Mouse (Mus musculus): Measurements from ENCODE around the gene Whrn. TPM values are rescaled to one million over a fixed set of nuclear protein-coding genes. Genes with fewer than 3 reads are reported as not detected.

Gene Whrn
- polyA plus RNA-seq, 1 experiment from 2014 or later: 4.1 TPM

DNA sequence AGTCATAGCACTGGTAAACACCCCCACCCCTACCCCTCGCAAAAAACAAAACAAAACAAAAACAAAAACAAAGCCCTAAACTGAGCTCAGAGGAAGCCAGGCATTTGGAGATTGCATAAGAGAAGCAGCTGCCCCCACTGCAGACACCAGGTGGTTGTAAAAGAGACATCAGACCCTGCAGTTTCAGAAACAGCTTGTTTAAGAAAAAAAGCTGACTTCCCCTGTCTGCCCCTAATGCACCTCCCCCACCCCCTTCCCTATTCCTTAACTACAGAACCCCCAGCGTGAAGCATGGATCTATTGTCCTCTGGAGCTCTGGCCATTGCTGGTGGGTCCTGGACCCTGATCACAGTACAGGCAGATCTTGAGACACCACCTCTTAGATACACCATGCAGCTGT, 21.4 kb downstream of the Whrn start:
- WGBS: 29% methylated on average over 2 of the region's 2 CpGs
- Histone ChIP-seq H3K4me3 (ENCODE audit: low read depth, low read length) (no peak overlapping the region), H3K27ac (ENCODE audit: low read depth, low read length) (no peak overlapping the region), H3K9me3 (replicated peaks; ENCODE audit: control insufficient read depth, low read length) (no peaks in the 10 kb centered on the region), H3K4me2 (ENCODE audit: low read length) (no peak overlapping the region), H3K27me3 (replicated peaks; ENCODE audit: control insufficient read depth, insufficient read depth, low read length) (no peaks in the 10 kb centered on the region), H3K36me3 (ENCODE audit: control insufficient read depth, insufficient read depth, low read length) (no peaks in the 10 kb centered on the region), H3K4me1 (ENCODE audit: control insufficient read depth, insufficient read depth, low read length) (no peaks in the 10 kb centered on the region), H3K9ac (ENCODE audit: low read length) (no peak overlapping the region)
- ATAC-seq: no peak
- DNase-seq (ENCODE audit: low spot score): no peak

DNA sequence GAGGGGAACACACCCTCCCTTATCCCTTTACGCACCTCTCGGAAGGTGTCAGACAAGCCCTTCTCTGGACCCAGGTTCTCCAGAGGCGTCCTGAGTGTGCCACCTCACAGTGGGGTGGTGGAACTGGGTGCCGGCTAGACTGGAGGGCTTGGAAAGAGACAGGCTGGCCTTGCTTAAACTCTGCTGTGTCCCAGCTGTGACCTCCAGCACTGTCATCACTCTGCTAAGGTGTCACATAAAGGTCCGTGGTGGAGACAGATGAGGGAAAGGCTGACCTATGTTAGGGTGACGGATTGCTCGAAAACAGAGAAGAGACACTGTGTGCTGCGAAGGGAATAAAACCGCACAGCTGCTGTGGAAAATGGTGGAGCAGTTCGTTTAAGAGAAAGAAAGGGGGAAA, 28.5 kb downstream of the Whrn start:
- 76% methylated on average over 10 of the region's 10 CpGs for WGBS
- H3K4me3 ChIP-seq (ENCODE audit: low read depth, low read length): no peak overlapping the region
- H3K36me3 ChIP-seq (ENCODE audit: control insufficient read depth, insufficient read depth, low read length): no peaks in the 10 kb centered on the region
- no peak for DNase-seq (ENCODE audit: low spot score)
- H3K4me2 ChIP-seq (ENCODE audit: low read length): no peak overlapping the region
- no peaks in the 10 kb centered on the region for H3K4me1 ChIP-seq (ENCODE audit: control insufficient read depth, insufficient read depth, low read length)
- no peak overlapping the region for H3K27ac ChIP-seq (ENCODE audit: low read depth, low read length)
- no peaks in the 10 kb centered on the region for H3K9me3 ChIP-seq (replicated peaks; ENCODE audit: control insufficient read depth, low read length)
- H3K27me3 ChIP-seq (replicated peaks; ENCODE audit: control insufficient read depth, insufficient read depth, low read length): no peaks in the 10 kb centered on the region
- no peak for ATAC-seq
- no peak overlapping the region for H3K9ac ChIP-seq (ENCODE audit: low read length)

DNA sequence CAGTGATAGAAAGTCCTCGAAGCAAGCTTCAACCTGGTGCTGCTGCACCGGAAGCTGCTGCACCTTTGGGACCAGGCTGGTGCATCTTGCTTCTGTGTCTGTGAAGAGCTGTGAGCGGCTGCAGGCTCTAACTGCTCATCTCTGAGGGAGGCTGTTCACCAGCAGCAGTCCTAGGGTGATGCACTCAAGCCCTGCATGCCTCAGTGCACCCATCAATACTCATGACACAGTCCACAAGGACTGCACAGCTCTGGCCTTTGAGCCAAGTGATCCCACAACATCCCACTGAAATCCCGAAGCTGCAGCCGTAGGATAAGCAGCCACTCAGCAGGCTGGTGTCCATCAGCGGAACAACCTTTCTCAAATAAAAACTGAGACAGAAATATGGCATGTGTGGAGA, 29.6 kb downstream of the Whrn start:
- Histone ChIP-seq H3K4me1 (ENCODE audit: control insufficient read depth, insufficient read depth, low read length) (no peaks in the 10 kb centered on the region), H3K4me3 (ENCODE audit: low read depth, low read length) (no peak overlapping the region), H3K4me2 (ENCODE audit: low read length) (no peak overlapping the region), H3K36me3 (ENCODE audit: control insufficient read depth, insufficient read depth, low read length) (no peaks in the 10 kb centered on the region), H3K9me3 (replicated peaks; ENCODE audit: control insufficient read depth, low read length) (no peaks in the 10 kb centered on the region), H3K27ac (ENCODE audit: low read depth, low read length) (no peak overlapping the region), H3K9ac (ENCODE audit: low read length) (no peak overlapping the region), H3K27me3 (replicated peaks; ENCODE audit: control insufficient read depth, insufficient read depth, low read length) (no peaks in the 10 kb centered on the region)
- ATAC-seq: no peak
- DNase-seq (ENCODE audit: low spot score): no peak
- WGBS: 84% methylated on average over 6 of the region's 6 CpGs

DNA sequence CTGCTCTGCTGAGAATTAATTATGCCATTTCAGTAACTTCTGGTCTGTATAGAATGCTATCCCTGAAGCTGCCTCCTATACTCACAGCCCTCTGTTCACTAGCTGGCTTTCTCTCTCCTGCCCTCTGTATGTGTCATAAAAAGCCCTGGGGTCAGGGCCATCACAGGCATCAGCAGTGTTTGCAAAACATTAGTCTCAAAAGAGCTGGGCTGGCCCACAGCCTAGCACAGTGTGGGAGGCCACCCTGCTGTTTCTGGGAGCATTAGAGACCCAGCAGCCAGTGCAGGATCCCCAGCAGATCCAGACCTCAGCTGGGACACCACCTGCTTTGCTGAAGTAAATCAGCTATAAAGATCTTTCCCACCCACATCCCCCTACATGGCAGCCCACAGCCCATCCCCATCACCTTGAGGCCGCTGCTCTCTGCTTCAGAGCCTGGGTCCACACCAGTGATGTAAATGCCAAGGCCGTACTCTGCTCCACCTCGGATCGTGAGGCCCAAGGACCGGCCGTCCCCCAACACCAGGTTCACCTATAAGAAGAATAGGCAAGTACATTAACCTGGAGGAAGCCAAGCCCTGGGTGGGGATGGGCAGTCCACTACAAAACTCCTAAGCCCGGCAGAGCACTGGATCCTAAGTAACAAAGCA, 34.8 kb downstream of the Whrn start:
- no peak overlapping the region for H3K4me3 ChIP-seq (ENCODE audit: low read depth, low read length)
- 78% methylated on average over 7 of the region's 7 CpGs for WGBS
- no peaks in the 10 kb centered on the region for H3K9me3 ChIP-seq (replicated peaks; ENCODE audit: control insufficient read depth, low read length)
- no peak for ATAC-seq
- no peak for DNase-seq (ENCODE audit: low spot score)
- H3K4me1 ChIP-seq (ENCODE audit: control insufficient read depth, insufficient read depth, low read length): peaks cover 15% of the 10 kb centered on the region; the same call in 1 of the 2 replicates
- H3K27me3 ChIP-seq (replicated peaks; ENCODE audit: control insufficient read depth, insufficient read depth, low read length): no peaks in the 10 kb centered on the region
- H3K27ac ChIP-seq (ENCODE audit: low read depth, low read length): no peak overlapping the region
- H3K4me2 ChIP-seq (ENCODE audit: low read length): no peak overlapping the region
- H3K9ac ChIP-seq (ENCODE audit: low read length): no peak overlapping the region
- H3K36me3 ChIP-seq (ENCODE audit: control insufficient read depth, insufficient read depth, low read length): no peaks in the 10 kb centered on the region

DNA sequence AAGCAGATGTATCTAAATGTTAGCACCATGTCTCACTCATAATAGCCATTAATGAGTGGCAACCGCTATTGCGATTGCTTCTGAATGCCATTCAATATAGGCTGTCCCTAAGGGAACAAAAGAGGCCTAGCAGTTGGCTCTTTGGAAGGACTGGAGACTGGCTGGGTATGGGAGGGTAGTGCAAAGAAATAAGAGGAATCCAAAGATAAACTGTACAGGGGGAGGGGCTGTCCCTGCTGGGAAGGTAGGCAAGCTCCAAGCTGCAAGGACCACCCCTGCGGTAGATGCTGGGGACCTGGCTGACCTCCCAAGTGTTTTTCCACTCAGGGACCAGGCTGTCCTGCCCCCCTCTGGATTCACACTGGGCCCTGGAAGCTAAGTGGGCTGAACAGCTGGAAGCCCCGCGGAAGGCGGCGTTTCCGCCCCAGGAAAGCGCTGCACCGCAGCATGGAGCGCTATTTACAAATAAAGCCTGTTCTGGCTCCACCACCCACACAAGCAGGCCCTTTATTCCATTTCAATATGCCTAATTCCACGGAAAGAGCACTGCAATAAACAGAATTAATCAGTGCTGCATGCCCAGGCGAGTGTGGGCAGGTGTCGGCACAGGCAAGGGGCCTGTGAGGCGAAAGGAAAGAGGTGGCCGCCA, 36.5 kb downstream of the Whrn start:
- ATAC-seq (peak; percentile 85), DNase-seq (ENCODE audit: low spot score) (peak; percentile 83)
- no peaks in the 10 kb centered on the region for H3K9me3 ChIP-seq (replicated peaks; ENCODE audit: control insufficient read depth, low read length)
- 2% methylated on average over 16 of the region's 16 CpGs for WGBS
- H3K4me1 ChIP-seq (ENCODE audit: control insufficient read depth, insufficient read depth, low read length): peaks cover 15% of the 10 kb centered on the region; the same call in 1 of the 2 replicates
- H3K4me3 ChIP-seq (ENCODE audit: low read depth, low read length): no peak overlapping the region
- H3K27ac ChIP-seq (ENCODE audit: low read depth, low read length): peak overlapping the region; percentile 63; the same call in 1 of the 2 replicates
- peak overlapping the region; percentile 39 for H3K4me2 ChIP-seq (ENCODE audit: low read length)
- no peaks in the 10 kb centered on the region for H3K27me3 ChIP-seq (replicated peaks; ENCODE audit: control insufficient read depth, insufficient read depth, low read length)
- H3K9ac ChIP-seq (ENCODE audit: low read length): peak overlapping the region; percentile 22; the same call in 1 of the 2 replicates
- H3K36me3 ChIP-seq (ENCODE audit: control insufficient read depth, insufficient read depth, low read length): no peaks in the 10 kb centered on the region

DNA sequence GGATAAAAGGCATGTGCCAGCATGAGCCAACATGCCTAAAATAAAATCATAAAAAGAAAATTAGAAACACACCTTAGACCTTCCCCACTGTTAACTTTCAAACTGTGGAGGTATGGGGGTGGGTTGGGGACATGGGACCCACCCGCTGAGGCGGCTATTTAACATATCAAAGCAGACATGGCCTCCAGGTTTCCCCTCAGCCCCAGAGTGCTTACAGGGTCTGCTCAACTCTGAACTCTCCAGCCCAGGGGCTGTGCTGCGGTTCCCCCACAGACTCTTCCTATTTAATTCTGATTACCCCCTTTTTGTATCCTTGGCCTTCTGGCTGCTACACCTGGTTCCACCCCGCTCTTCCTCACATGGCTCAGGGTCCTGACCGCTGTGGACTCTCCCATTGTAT, 39.2 kb downstream of the Whrn start:
- 46% methylated on average over 5 of the region's 5 CpGs for WGBS
- H3K4me2 ChIP-seq (ENCODE audit: low read length): no peak overlapping the region
- no peak for DNase-seq (ENCODE audit: low spot score)

DNA sequence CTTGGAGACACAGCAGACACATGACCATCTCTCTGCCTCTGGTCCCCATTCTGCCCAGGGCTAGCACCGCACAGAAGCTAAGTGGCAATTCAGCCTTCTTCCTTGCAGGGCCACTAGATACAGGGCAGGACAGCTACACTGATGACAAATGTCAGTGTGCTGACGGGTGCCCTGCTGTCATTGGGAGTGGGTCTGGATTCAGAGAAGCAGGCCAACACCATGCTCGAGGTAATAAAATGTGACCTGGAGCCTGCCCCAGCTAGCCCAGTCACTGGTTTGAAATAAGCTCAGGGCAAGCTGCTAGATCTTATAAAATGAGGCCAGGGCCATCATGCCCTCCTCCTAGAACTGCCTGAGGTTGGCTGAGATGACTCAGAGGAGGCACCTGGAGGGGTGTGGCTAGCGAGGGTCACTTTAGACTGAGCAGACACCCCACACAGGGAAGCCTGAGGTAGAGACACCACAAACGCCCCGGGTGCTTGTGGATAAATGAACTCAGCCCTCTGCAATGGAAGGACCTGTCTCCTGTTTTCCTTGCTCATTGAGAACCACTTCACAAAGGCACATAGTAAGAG, 41.8 kb downstream of the Whrn start:
- no peak overlapping the region for H3K9ac ChIP-seq (ENCODE audit: low read length)
- H3K9me3 ChIP-seq (replicated peaks; ENCODE audit: control insufficient read depth, low read length): no peaks in the 10 kb centered on the region
- no peak overlapping the region for H3K27ac ChIP-seq (ENCODE audit: low read depth, low read length)
- peaks cover 8% of the 10 kb centered on the region; the same call in 1 of the 2 replicates for H3K4me1 ChIP-seq (ENCODE audit: control insufficient read depth, insufficient read depth, low read length)
- no peak overlapping the region for H3K4me3 ChIP-seq (ENCODE audit: low read depth, low read length)
- H3K4me2 ChIP-seq (ENCODE audit: low read length): no peak overlapping the region
- 88% methylated on average over 6 of the region's 6 CpGs for WGBS
- H3K27me3 ChIP-seq (replicated peaks; ENCODE audit: control insufficient read depth, insufficient read depth, low read length): no peaks in the 10 kb centered on the region
- DNase-seq (ENCODE audit: low spot score): no peak
- no peaks in the 10 kb centered on the region for H3K36me3 ChIP-seq (ENCODE audit: control insufficient read depth, insufficient read depth, low read length)
- ATAC-seq: no peak

More for the DNA sequence above, 39.2 kb downstream of the Whrn start:
- no peak for ATAC-seq
- Histone ChIP-seq H3K4me1 (ENCODE audit: control insufficient read depth, insufficient read depth, low read length) (peaks cover 15% of the 10 kb centered on the region; the same call in 1 of the 2 replicates), H3K4me3 (ENCODE audit: low read depth, low read length) (no peak overlapping the region), H3K36me3 (ENCODE audit: control insufficient read depth, insufficient read depth, low read length) (no peaks in the 10 kb centered on the region), H3K27ac (ENCODE audit: low read depth, low read length) (no peak overlapping the region), H3K9me3 (replicated peaks; ENCODE audit: control insufficient read depth, low read length) (no peaks in the 10 kb centered on the region), H3K9ac (ENCODE audit: low read length) (no peak overlapping the region), H3K27me3 (replicated peaks; ENCODE audit: control insufficient read depth, insufficient read depth, low read length) (no peaks in the 10 kb centered on the region)

DNA sequence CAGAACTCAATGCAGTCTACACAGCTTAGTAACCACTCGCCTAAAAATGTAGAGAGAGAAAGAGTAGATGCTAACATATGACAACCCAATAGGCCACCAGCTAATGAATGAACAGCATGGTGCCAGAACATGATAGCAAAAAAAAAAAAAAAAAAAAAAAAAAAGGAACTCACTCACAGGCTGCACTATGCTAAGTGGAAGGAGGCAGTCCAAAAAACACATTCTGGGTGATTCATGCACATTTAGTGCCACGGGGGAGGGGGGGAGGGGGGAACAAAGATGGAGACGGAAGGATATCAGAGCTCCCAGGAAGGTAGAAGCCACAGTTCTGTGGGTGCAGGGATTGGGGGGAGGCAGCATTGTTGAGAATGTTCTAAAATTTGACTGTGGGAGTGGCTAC, 43.2 kb downstream of the Whrn start:
- Histone ChIP-seq H3K4me1 (ENCODE audit: control insufficient read depth, insufficient read depth, low read length) (no peaks in the 10 kb centered on the region), H3K9me3 (replicated peaks; ENCODE audit: control insufficient read depth, low read length) (no peaks in the 10 kb centered on the region), H3K27me3 (replicated peaks; ENCODE audit: control insufficient read depth, insufficient read depth, low read length) (no peaks in the 10 kb centered on the region), H3K27ac (ENCODE audit: low read depth, low read length) (no peak overlapping the region), H3K4me3 (ENCODE audit: low read depth, low read length) (no peak overlapping the region), H3K4me2 (ENCODE audit: low read length) (no peak overlapping the region), H3K36me3 (ENCODE audit: control insufficient read depth, insufficient read depth, low read length) (no peaks in the 10 kb centered on the region), H3K9ac (ENCODE audit: low read length) (no peak overlapping the region)
- WGBS: 42% methylated on average over 3 of the region's 3 CpGs
- no peak for ATAC-seq
- DNase-seq (ENCODE audit: low spot score): no peak

DNA sequence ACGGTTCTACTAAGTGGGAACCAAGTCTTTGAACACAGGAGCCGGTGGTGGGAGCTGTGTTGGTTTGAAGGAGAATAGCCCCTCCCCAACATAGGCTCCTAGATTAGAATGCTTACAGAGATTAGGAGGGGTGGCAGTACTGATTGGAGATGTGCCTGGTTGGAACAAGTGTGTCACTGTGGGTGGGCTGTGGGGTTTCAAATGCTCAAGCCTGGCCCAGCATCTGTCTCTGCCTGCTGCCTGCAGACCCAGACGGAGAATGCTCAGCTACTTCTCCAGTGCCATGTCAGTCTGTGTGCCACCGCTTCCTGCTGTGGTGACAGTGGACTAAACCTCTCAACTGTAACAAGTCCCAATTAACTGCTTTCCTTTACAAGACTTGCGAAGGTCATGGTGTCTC, 45.2 kb downstream of the Whrn start:
- H3K9ac ChIP-seq (ENCODE audit: low read length): no peak overlapping the region
- no peaks in the 10 kb centered on the region for H3K36me3 ChIP-seq (ENCODE audit: control insufficient read depth, insufficient read depth, low read length)
- H3K27ac ChIP-seq (ENCODE audit: low read depth, low read length): no peak overlapping the region
- 0 out of 2 replicates have a peak, but pooled peaks cover 3% of the 10 kb centered on the region for H3K9me3 ChIP-seq (replicated peaks; ENCODE audit: control insufficient read depth, low read length)
- no peak overlapping the region for H3K4me2 ChIP-seq (ENCODE audit: low read length)
- no peaks in the 10 kb centered on the region for H3K27me3 ChIP-seq (replicated peaks; ENCODE audit: control insufficient read depth, insufficient read depth, low read length)
- H3K4me3 ChIP-seq (ENCODE audit: low read depth, low read length): no peak overlapping the region
- 66% methylated on average over 5 of the region's 5 CpGs for WGBS
- H3K4me1 ChIP-seq (ENCODE audit: control insufficient read depth, insufficient read depth, low read length): no peaks in the 10 kb centered on the region
- DNase-seq (ENCODE audit: low spot score): no peak
- ATAC-seq: no peak
